Mouse (Mus musculus) liver, adult 2 months (tissue): ENCODE measurements around the gene Atxn1.

Experiments
- CTCF ChIP-seq: fragments of 200-500 bp; IDR thresholded peaks from 2 replicates; pipeline ENCODE4 v1.5.1; 2011; ENCODE audit warnings: low read depth, low read length, control low read depth
- POLR2A ChIP-seq: fragments of 200-500 bp; IDR thresholded peaks from 2 replicates; pipeline ENCODE4 v1.6.1; 2011; ENCODE audit warnings: low read length, control low read depth; ENCODE audit not compliant: insufficient read depth; ENCODE audit errors: extremely low read depth

DNA sequence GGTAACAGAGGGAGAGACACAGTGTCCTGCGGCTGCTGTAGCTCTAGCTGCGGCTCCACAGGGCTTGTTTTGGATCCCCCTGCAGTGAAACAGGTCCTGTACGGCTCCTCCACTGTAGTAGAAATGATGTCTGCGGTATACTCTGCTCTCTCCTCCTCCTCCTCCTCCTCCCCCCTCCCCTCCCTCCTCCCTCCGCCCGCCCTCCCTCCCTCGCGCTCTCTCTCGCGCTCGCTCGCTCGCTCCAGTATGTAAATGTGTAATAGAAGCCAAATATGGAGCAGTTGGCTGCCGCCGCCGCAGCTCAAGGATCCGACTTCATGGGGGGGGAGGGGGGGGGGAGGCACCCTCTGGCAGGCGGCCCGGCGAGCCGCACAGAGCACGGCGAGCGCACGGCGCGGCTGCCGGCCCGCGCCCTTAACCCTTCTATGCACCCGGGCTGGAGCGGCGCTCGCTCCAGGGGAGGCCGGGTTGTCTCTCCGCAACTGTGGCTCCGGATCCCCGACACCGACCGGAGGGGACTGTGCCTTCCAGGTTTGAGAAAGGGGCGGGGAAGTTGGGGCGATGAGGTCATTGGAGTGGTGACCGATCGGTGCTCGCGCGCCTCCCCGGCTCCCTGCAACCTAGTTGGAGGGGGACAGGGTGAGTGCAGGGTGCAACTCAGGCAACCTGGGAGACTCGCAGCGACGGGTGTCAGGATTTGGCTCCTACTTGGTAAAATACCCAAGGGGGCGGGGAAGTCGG lies at the start of gene Atxn1:
- no peak for TF ChIP-seq CTCF
- 0 out of 2 replicates have a peak, but pooled peaks have one; percentile 29 for TF ChIP-seq POLR2A
